Mouse (Mus musculus) embryonic facial prominence, embryonic 11.5 days (tissue): ENCODE results near the gene Ap4b1. TPM values are rescaled to one million over a fixed set of nuclear protein-coding genes. Genes with fewer than 3 reads are reported as not detected.
A peak's percentile ranks its signal among the peaks of the same experiment; 100 is the strongest.

Experiments used
- ATAC-seq: fragments of 200-750 bp; cut with Nextera tagmentation; replicated peaks from 2 replicates; pipeline ENCODE4 v1.8.0; 2017; ENCODE audit warnings: low read depth; ENCODE audit not compliant: insufficient number of reproducible peaks, low FRiP score, low TSS enrichment
- DNase-seq: peaks from one replicate; pipeline ENCODE4 v3.0.0-alpha.2; 2015; ENCODE audit warnings: low spot score
- H3K27ac ChIP-seq: fragments of 300-500 bp; sonication (generic); replicated peaks from 2 replicates; pipeline ENCODE4 v1.5.1; 2014; ENCODE audit warnings: mild to moderate bottlenecking, low read depth, low read length, control low read depth
- H3K27me3 ChIP-seq: fragments of 300-500 bp; sonication (generic); 2 replicates; pipeline ENCODE4 v1.6.1; 2014; ENCODE audit warnings: mild to moderate bottlenecking, low read length, moderate library complexity, mixed read lengths; ENCODE audit not compliant: control insufficient read depth, insufficient read depth
- H3K36me3 ChIP-seq: fragments of 300-500 bp; sonication (generic); replicated peaks from 2 replicates; pipeline ENCODE4 v1.6.1; 2014; ENCODE audit warnings: low read depth, mild to moderate bottlenecking, low read length, moderate library complexity, mixed read lengths; ENCODE audit not compliant: control insufficient read depth, insufficient read depth
- H3K4me1 ChIP-seq: fragments of 300-500 bp; sonication (generic); 2 replicates; pipeline ENCODE4 v1.6.1; 2014; ENCODE audit warnings: low read length, mixed read lengths; ENCODE audit not compliant: control insufficient read depth, insufficient read depth
- H3K4me2 ChIP-seq: fragments of 300-500 bp; sonication (generic); 2 replicates; pipeline ENCODE4 v1.6.1; 2014; ENCODE audit warnings: low read depth, mild to moderate bottlenecking, control low read depth, low read length, moderate library complexity
- H3K4me3 ChIP-seq: fragments of 300-500 bp; sonication (generic); 2 replicates; pipeline ENCODE4 v1.5.1; 2014; ENCODE audit warnings: low read depth, low read length, control low read depth
- H3K9ac ChIP-seq: fragments of 300-500 bp; sonication (generic); replicated peaks from 2 replicates; pipeline ENCODE4 v1.6.1; 2014; ENCODE audit warnings: mild to moderate bottlenecking, control low read depth, low read length
- H3K9me3 ChIP-seq: fragments of 300-500 bp; sonication (generic); replicated peaks from 2 replicates; pipeline ENCODE4 v1.6.1; 2016; ENCODE audit warnings: mild to moderate bottlenecking, low read length, inconsistent platforms, mixed read lengths; ENCODE audit not compliant: control insufficient read depth
- WGBS: fragments of 180-500 bp; shearing (Covaris S2); extraction: QIAGEN DNeasy Blood & Tissue Kit; methylation state at CpG from one replicate; pipeline ENCODE4 v1.1.7; 2014; 5-methylcytosine and 5-hydroxymethylcytosine counted together
- polyA plus RNA-seq: library from polyadenylated mRNA; unstranded; fragments of >200 nt; fragmentation: Nextera tagmentation; extraction: Ambion mirVana; gene quantifications from 2 replicates; pipeline ENCODE4 v1.2.1, GENCODE M21; 2014

Gene Ap4b1
- polyA plus RNA-seq, 1 experiment from 2014 or later, result 22.8 TPM

- DNase-seq, result no peak
- Histone ChIP-seq H3K27me3 (no peaks in the 10 kb centered on the region), H3K36me3 (peaks cover 5% of the 10 kb centered on the region; the same call in 1 of the 2 replicates), H3K9me3 (no peaks in the 10 kb centered on the region), H3K9ac (no peak overlapping the region), H3K4me2 (no peak overlapping the region), H3K4me3 (no peak overlapping the region), H3K4me1 (no peaks in the 10 kb centered on the region), H3K27ac (no peak overlapping the region)
- 86% methylated on average over 7 of the region's 7 CpGs for WGBS
- no peak for ATAC-seq
These were observed 30.1 kb upstream of the Ap4b1 start for GRCm38 (mm10) chr3:103779183-103779582.

- H3K27ac ChIP-seq, result no peak overlapping the region
- H3K36me3 ChIP-seq, result peaks cover 5% of the 10 kb centered on the region; the same call in 1 of the 2 replicates
- no peaks in the 10 kb centered on the region for H3K9me3 ChIP-seq
- ATAC-seq, result no peak
- no peak overlapping the region for H3K4me3 ChIP-seq
- H3K4me2 ChIP-seq, result no peak overlapping the region
- H3K4me1 ChIP-seq, result no peaks in the 10 kb centered on the region
- no peak overlapping the region for H3K9ac ChIP-seq
- no peak for DNase-seq
- 85% methylated on average over 3 of the region's 3 CpGs for WGBS
- no peaks in the 10 kb centered on the region for H3K27me3 ChIP-seq
These were observed 29.0 kb upstream of the Ap4b1 start for GRCm38 (mm10) chr3:103780271-103780670.

- Histone ChIP-seq H3K4me3 (no peak overlapping the region), H3K9me3 (no peaks in the 10 kb centered on the region), H3K27ac (no peak overlapping the region), H3K4me1 (no peaks in the 10 kb centered on the region), H3K36me3 (peaks cover 5% of the 10 kb centered on the region; the same call in 1 of the 2 replicates), H3K27me3 (no peaks in the 10 kb centered on the region), H3K4me2 (no peak overlapping the region), H3K9ac (no peak overlapping the region)
- DNase-seq (no peak), ATAC-seq (no peak)
- WGBS, result 74% methylated on average over 5 of the region's 5 CpGs
These were observed 28.5 kb upstream of the Ap4b1 start for GRCm38 (mm10) chr3:103780777-103781176.

- H3K4me1 ChIP-seq, result no peaks in the 10 kb centered on the region
- H3K4me3 ChIP-seq, result no peak overlapping the region
- no peaks in the 10 kb centered on the region for H3K27me3 ChIP-seq
- no peaks in the 10 kb centered on the region for H3K9me3 ChIP-seq
- ATAC-seq (no peak), DNase-seq (no peak)
- no peak overlapping the region for H3K4me2 ChIP-seq
- H3K36me3 ChIP-seq, result no peaks in the 10 kb centered on the region
- 88% methylated on average over 4 of the region's 4 CpGs for WGBS
- H3K9ac ChIP-seq, result no peak overlapping the region
- no peak overlapping the region for H3K27ac ChIP-seq
These were observed 26.3 kb upstream of the Ap4b1 start for GRCm38 (mm10) chr3:103782844-103783609.

- Histone ChIP-seq H3K9ac (no peak overlapping the region), H3K27ac (no peak overlapping the region), H3K4me3 (no peak overlapping the region), H3K4me1 (no peaks in the 10 kb centered on the region), H3K27me3 (no peaks in the 10 kb centered on the region), H3K9me3 (no peaks in the 10 kb centered on the region), H3K4me2 (no peak overlapping the region), H3K36me3 (no peaks in the 10 kb centered on the region)
- 68% methylated on average over 7 of the region's 7 CpGs for WGBS
- DNase-seq (no peak), ATAC-seq (no peak)
These were observed 22.1 kb upstream of the Ap4b1 start for GRCm38 (mm10) chr3:103787225-103787624.

GRCm38 (mm10) chr3:103789096-103789495 lies 20.2 kb upstream of the Ap4b1 start:
- Histone ChIP-seq H3K9ac (no peak overlapping the region), H3K36me3 (no peaks in the 10 kb centered on the region), H3K27me3 (no peaks in the 10 kb centered on the region), H3K4me2 (no peak overlapping the region), H3K27ac (no peak overlapping the region), H3K4me1 (no peaks in the 10 kb centered on the region), H3K9me3 (no peaks in the 10 kb centered on the region), H3K4me3 (no peak overlapping the region)
- no peak for DNase-seq
- WGBS, result 82% methylated on average over 7 of the region's 7 CpGs
- ATAC-seq, result no peak

GRCm38 (mm10) chr3:103789891-103790345 lies 19.4 kb upstream of the Ap4b1 start:
- Histone ChIP-seq H3K9ac (peak overlapping the region; percentile 96), H3K4me3 (peak overlapping the region; percentile 97), H3K36me3 (no peaks in the 10 kb centered on the region), H3K27ac (no peak overlapping the region), H3K9me3 (no peaks in the 10 kb centered on the region), H3K4me2 (peak overlapping the region; percentile 78), H3K4me1 (no peaks in the 10 kb centered on the region), H3K27me3 (no peaks in the 10 kb centered on the region)
- WGBS, result 3% methylated on average over 14 of the region's 14 CpGs
- DNase-seq (peak; percentile 54), ATAC-seq (no peak)

GRCm38 (mm10) chr3:103790346-103791145 lies 18.8 kb upstream of the Ap4b1 start:
- 0% methylated on average over 51 of the region's 61 CpGs for WGBS
- H3K36me3 ChIP-seq, result no peaks in the 10 kb centered on the region
- H3K4me3 ChIP-seq, result peak overlapping the region; percentile 97
- no peaks in the 10 kb centered on the region for H3K4me1 ChIP-seq
- no peaks in the 10 kb centered on the region for H3K27me3 ChIP-seq
- H3K9ac ChIP-seq, result peak overlapping the region; percentile 96
- DNase-seq (peak; percentile 37), ATAC-seq (peak; percentile 86)
- peak overlapping the region; percentile 75 for H3K27ac ChIP-seq
- no peaks in the 10 kb centered on the region for H3K9me3 ChIP-seq
- H3K4me2 ChIP-seq, result peak overlapping the region; percentile 78
